Mouse (Mus musculus): ENCODE data around the gene Olfr352.

Olfr352 gene

DNA sequence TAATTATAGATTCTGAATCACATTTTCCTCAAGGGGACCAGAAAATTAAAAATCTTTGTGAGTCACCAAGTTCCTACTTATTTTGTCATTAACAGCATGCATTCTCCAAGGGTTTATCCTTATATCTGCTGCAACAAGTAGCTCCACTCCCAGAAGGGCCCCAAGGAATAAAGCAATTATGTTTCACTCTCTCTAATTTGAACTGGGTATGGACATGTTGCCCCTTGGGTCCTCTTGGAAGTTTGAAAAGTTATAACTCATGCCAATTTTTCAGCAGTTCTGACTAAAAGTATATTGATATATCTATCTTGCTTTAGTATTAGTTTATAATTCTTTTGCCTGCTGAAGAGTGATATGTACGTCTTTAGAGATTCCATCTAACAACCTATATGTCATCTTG is at the start of gene Olfr352:
Gene Olfr352 (plus strand): TSS at position 301 of the 400 bp plus-strand sequence.
- DNase-seq (ENCODE audit: low spot score in 2 of 2): no peak

DNA sequence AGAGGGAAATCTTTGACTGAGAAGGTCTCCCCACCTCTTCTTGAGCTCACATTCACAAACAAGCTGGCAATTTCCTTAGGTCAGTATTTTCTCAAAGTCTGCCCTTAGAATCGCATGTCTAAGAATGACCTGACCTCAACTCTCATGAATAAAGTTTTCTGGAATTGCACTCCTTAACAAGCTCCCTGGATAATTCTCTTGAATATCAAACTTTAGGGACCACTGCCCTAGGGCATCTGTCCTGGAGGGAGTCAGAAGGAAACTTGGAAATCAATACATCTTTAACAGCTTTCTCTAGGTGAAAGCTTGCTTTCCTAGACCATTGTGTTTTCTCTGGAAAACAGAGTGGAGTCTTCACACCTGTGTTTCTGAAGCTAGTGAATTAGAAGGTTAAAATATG is 22.2 kb upstream of the Olfr352 start, which contains the start of gene Olfr350:
Gene Olfr350 (plus strand): TSS at position 301 of the 400 bp plus-strand sequence.
- DNase-seq (ENCODE audit: low spot score in 2 of 2): no peak

DNA sequence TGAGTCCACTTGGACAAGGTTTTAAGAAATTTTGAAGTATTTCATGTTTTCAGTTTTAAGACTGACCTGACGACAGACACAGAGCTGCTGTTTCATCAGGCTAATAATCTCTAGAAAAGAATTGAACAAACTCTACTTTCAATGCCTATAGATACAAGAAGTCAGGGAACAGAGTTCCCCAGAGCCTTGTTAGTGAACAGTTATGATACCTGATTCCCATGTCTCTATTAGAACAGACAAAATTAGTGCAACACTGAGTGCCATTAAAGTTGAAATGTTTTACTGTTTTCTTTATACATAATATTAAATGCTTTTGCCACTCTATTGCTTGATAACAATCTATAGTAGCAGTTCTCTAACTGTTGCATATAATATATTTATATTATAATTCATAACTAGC is 5.7 kb upstream of the Olfr352 start, which contains the start of gene Olfr351:
Gene Olfr351 (minus strand): TSS at position 101 of the 400 bp plus-strand sequence.
- DNase-seq (ENCODE audit: low spot score in 2 of 2): no peak

DNA sequence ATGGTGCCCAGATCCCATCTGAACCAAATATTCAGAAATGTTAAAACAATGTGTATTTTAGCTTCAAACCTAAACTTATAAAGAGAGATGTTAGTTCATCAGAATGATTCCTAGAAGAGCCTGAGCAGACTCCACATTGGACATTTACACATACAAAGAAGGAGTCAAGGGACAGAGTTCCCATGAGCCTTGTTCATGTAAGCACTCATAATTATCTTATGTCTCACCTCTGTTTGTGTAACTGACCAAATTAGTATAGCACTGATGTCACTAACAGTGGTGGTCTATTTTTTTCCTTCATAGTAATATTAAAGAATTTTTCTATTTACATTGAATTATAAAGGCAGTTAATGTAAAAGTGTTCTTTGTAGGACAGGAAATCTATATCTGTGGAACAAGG is 24.6 kb downstream of the Olfr352 start, which contains the start of gene Olfr353:
Gene Olfr353 (minus strand): TSS at position 101 of the 400 bp plus-strand sequence.
- no peak for DNase-seq (ENCODE audit: low spot score in 2 of 2)

DNA sequence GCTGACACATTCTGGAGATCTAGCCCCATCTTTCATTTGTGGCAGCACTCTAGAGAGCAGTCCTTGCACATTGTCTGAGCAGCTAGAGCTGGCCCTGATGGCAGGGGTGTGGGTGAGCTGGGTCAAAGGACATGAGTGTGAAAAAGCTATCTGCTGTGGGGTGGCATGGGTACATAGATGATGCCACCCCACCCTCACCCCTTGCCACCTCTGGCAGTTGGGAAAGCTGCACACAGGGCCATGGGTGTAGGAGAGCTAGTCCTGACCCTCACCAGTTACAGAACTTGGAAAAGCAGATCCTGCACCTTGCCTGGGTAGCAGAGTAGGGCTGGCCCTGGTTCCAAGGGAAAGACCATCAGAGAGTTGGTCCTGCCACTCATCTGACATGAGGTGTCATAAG is 28.9 kb downstream of the Olfr352 start:
- DNase-seq (ENCODE audit: low spot score in 2 of 2): no peak

DNA sequence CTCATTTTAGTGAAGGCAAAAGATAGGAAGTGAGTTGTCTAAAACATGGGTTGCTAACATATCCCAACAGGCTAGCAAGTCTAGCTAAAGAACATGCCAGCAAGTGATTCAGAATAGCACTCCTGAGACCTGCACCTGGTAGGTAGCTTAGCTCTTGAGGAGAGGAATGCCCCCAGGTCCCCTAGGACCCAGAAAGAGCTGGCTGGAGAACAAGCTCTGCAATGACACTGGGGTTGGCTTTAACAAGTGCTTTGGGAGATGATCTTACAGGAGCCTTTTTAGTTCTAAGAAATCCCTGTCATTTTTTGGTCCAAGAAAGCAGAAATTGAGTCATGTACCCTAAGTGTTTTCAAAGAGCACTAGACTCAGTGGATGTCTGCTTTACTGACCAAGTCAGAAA is 37.1 kb downstream of the Olfr352 start, which contains the start of gene Olfr354:
Gene Olfr354 (plus strand): TSS at position 301 of the 400 bp plus-strand sequence.
- DNase-seq (ENCODE audit: low spot score in 2 of 2): no peak
